9 mouse cellular contexts compared by ENCODE assay signal in the genomic region with DNA sequence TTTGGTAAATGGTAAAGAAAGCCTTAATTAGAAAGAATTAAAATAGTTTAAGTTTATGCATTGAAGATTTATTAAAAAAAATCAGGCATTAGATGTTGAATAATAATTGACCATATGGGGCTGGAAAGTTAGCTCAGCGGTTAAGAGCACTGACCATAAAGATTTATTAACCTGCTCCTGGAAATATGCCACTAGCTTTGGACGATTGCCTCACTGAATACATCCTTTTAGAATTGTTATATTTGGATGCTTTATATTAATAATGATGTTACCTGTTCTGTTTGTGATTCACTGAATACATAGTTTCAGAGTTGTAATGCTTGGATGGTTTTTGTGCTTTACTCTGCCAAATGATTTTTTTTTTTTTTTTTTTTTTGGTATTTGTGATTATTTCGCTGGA. TPM values are rescaled to one million over a fixed set of nuclear protein-coding genes. Genes with fewer than 3 reads are reported as not detected.
DNase-seq lines count a peak whose midpoint lies in the region; ATAC-seq and TF ChIP-seq lines count a peak whose summit lies in the region.
"Not testable (repeated sequence)": the region's sequence is repeated elsewhere in the genome, so short reads cannot be mapped to it uniquely, and the experiment has no call there.
"Had no signal": no experiment of that assay in that cellular context is flagged by ENCODE, and none has a peak within 500 bp of the region (broad histone marks: within the 10 kb centered on the region; RNA-seq: fewer than 3 reads in every experiment).

No protein-coding gene starts in this region.

- H3K27ac ChIP-seq in kidney, adult 2 months (ENCODE audit: insufficient read depth, low read depth, low read length); midbrain, embryonic 11.5 days (ENCODE audit: low read depth, low read length): not testable (repeated sequence)

- not testable (repeated sequence) for H3K4me1 ChIP-seq in kidney, adult 2 months (ENCODE audit: control insufficient read depth, insufficient read depth, low read length); midbrain, embryonic 11.5 days (ENCODE audit: control insufficient read depth, insufficient read depth, low read length)

- not testable (repeated sequence) for H3K9me3 ChIP-seq in midbrain, embryonic 11.5 days (ENCODE audit: control insufficient read depth, low read length)

- H3K27me3 ChIP-seq in kidney, adult 2 months (replicated peaks; ENCODE audit: control insufficient read depth, insufficient read depth, low read length); midbrain, embryonic 11.5 days (ENCODE audit: control insufficient read depth, insufficient read depth, low read length): not testable (repeated sequence)

- WGBS in kidney, adult 2 months = 28% methylated on average over 3 of the region's 3 CpGs
- 90% methylated on average over 3 of the region's 3 CpGs for WGBS in midbrain, embryonic 11.5 days

- ATAC-seq in midbrain, embryonic 11.5 days (ENCODE audit: low FRiP score) = not testable (repeated sequence)

- not testable (repeated sequence) for H3K4me3 ChIP-seq in kidney, adult 2 months (ENCODE audit: insufficient read depth, low read depth, low read length); midbrain, embryonic 11.5 days (ENCODE audit: low read depth, low read length)

- not testable (repeated sequence) for H3K36me3 ChIP-seq in kidney, adult 2 months (ENCODE audit: control insufficient read depth, insufficient read depth, low read length); midbrain, embryonic 11.5 days (ENCODE audit: control insufficient read depth, insufficient read depth, low read length)

- peak; percentile 56 to 63 for DNase-seq in cerebellum, postnatal 10 days
- peak; percentile 40 to 47 for DNase-seq in cerebellum, postnatal 14 days
- peak; percentile 19 for DNase-seq in kidney, adult 2 months
- peak; percentile 12 for DNase-seq in kidney, postnatal 14 days
- peak; percentile 17 for DNase-seq in midbrain, embryonic 11.5 days (ENCODE audit: low spot score, missing footprints)

- not testable (repeated sequence) for TF ChIP-seq CTCF in kidney, adult 2 months (conservative IDR thresholded peaks at IDR 0.05; ENCODE audit: insufficient read depth, insufficient read length, low read depth, low read length)

- not testable (repeated sequence) for H3K4me2 ChIP-seq in midbrain, embryonic 11.5 days

- TF ChIP-seq POLR2A in kidney, adult 2 months (IDR thresholded peaks at IDR 0.05; ENCODE audit: low read depth, low read length) = not testable (repeated sequence)

- H3K9ac ChIP-seq in midbrain, embryonic 11.5 days (ENCODE audit: low read length) = not testable (repeated sequence)

RNA-seq across cellular contexts. Expression of a gene that starts 32.5 kb away (rescaled TPM):
- polyA plus RNA-seq in kidney, adult 2 months (2012; rRNA removed) = 0.17 and 0.24 TPM in 2 replicates
- polyA plus RNA-seq in midbrain, embryonic 11.5 days (2014; fragmentation: Nextera tagmentation; extraction: Ambion mirVana) = 0.51 and 0.72 TPM in 2 replicates
- polyA plus RNA-seq: activated CD4-positive, CD25-positive, alpha-beta regulatory T cell, adult 4 months; adrenal gland, adult 2 months; C2C12; G1E had no signal

RNA-seq across cellular contexts. Expression of a gene that starts 34.9 kb away (rescaled TPM):
- 0.25 and 0.37 TPM in 2 replicates for polyA plus RNA-seq in kidney, adult 2 months (2012; rRNA removed)
- 2.7 and 2.9 TPM in 2 replicates for polyA plus RNA-seq in midbrain, embryonic 11.5 days (2014; fragmentation: Nextera tagmentation; extraction: Ambion mirVana)
- polyA plus RNA-seq: G1E had no signal

RNA-seq across cellular contexts. Expression of a gene that starts 56.4 kb away (rescaled TPM):
- 49.2 and 58.8 TPM in 2 replicates for polyA plus RNA-seq in kidney, adult 2 months (2012; rRNA removed)
- polyA plus RNA-seq in midbrain, embryonic 11.5 days (2014; fragmentation: Nextera tagmentation; extraction: Ambion mirVana) = 196 and 213 TPM in 2 replicates
